Mouse (Mus musculus) heart, postnatal 0 days (tissue): ENCODE data around the gene Tomm20.

Experiments
- CTCF ChIP-seq: IDR thresholded peaks from 2 replicates; pipeline ENCODE4 v1.5.1; 2016; ENCODE audit warnings: antibody characterized with exemption, control low read depth, low read depth
- EP300 ChIP-seq: IDR thresholded peaks from 2 replicates; pipeline ENCODE4 v1.6.1; 2016; ENCODE audit warnings: antibody characterized with exemption, low read depth

DNA sequence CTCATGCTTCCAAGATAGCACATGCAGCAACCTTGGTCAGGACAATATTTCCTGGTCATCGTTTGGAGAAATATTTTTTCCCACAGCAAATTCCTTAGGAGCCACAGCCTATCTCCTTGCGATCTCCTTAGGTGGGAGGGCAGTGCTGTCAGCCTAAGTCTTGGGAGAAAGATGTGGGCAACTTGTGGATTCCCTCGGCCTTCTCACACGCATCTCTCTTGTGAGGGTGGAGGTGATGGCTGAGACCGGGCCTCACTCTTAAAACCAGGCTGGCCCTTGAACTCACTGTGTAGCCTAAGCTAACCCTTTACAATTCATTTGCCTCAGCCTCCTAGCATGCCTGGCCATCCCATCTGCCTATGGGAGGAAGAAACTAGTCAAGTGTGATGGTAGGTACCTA is 25.9 kb downstream of the Tomm20 start:
- TF ChIP-seq CTCF (no peak), EP300 (no peak)
